Mouse (Mus musculus): Measurements from ENCODE around the gene Prr5l. TPM values are rescaled to one million over a fixed set of nuclear protein-coding genes. Genes with fewer than 3 reads are reported as not detected.

Gene Prr5l
- polyA plus RNA-seq, 1 experiment from 2014 or later: 3.8 TPM

- DNase-seq (ENCODE audit: low read depth, low spot score): no peak
- CTCF ChIA-PET: interaction anchor here (1.0 to 2.1 kb wide), 2 partner anchors 10 to 38 kb away, joined by 4 to 10 read pairs; no protein-coding TSS in a partner anchor
- ATAC-seq: no peak
- H3K27me3 ChIP-seq: no peaks in the 10 kb centered on the region
- in situ Hi-C loops (cut with MboI; ENCODE audit: low pct_unique_long_range_greater_than_20kb): no loop called here
- no peak for TF ChIP-seq CTCF (IDR thresholded peaks at IDR 0.05)
- POLR2A ChIA-PET: no interaction called here
Observed at GRCm38 (mm10) chr2:101811925-101812324, 70.9 kb downstream of the Prr5l start.

- no peak for TF ChIP-seq CTCF (IDR thresholded peaks at IDR 0.05)
- ATAC-seq (no peak), DNase-seq (ENCODE audit: low read depth, low spot score) (no peak)
- POLR2A ChIA-PET: no interaction called here
- H3K27me3 ChIP-seq: no peaks in the 10 kb centered on the region
- in situ Hi-C loops (cut with MboI; ENCODE audit: low pct_unique_long_range_greater_than_20kb): no loop called here
- CTCF ChIA-PET: interaction anchor here (0.8 kb wide), 1 partner anchor 12 kb away, joined by 4 read pairs; no protein-coding TSS in a partner anchor
Observed at GRCm38 (mm10) chr2:101810774-101811173, 72.1 kb downstream of the Prr5l start.

- in situ Hi-C loops (cut with MboI; ENCODE audit: low pct_unique_long_range_greater_than_20kb): no loop called here
- CTCF ChIA-PET: no interaction called here
Observed at GRCm38 (mm10) chr2:101809640-101810305, 73.1 kb downstream of the Prr5l start.

GRCm38 (mm10) chr2:101807756-101808155 is 75.1 kb downstream of the Prr5l start:
- no peak for TF ChIP-seq CTCF (IDR thresholded peaks at IDR 0.05)
- no peak for DNase-seq (ENCODE audit: low read depth, low spot score)
- ChIA-PET CTCF (interaction anchor here (1.0 to 1.5 kb wide), 3 partner anchors 11 to 19 kb away, joined by 3 to 4 read pairs (median 4); no protein-coding TSS in a partner anchor), POLR2A (interaction anchor here (0.6 to 1.0 kb wide), 2 partner anchors 8 to 14 kb away, joined by 3 to 4 read pairs; no protein-coding TSS in a partner anchor)
- in situ Hi-C loops (cut with MboI; ENCODE audit: low pct_unique_long_range_greater_than_20kb): no loop called here
- H3K27me3 ChIP-seq: no peaks in the 10 kb centered on the region
- no peak for ATAC-seq

More at GRCm38 (mm10) chr2:101809640-101810305, 73.1 kb downstream of the Prr5l start:
- POLR2A ChIA-PET: no interaction called here
- ATAC-seq: no peak
- TF ChIP-seq CTCF (IDR thresholded peaks at IDR 0.05): no peak
- H3K27me3 ChIP-seq: no peaks in the 10 kb centered on the region
- DNase-seq (ENCODE audit: low read depth, low spot score): no peak

- in situ Hi-C loops (cut with MboI; ENCODE audit: low pct_unique_long_range_greater_than_20kb): no loop called here
- DNase-seq (ENCODE audit: low read depth, low spot score) (no peak), ATAC-seq (no peak)
- H3K27me3 ChIP-seq: no peaks in the 10 kb centered on the region
- no peak for TF ChIP-seq CTCF (IDR thresholded peaks at IDR 0.05)
- POLR2A ChIA-PET: no interaction called here
- CTCF ChIA-PET: interaction anchor here (1.1 kb wide), 1 partner anchor 17 kb away, joined by 3 read pairs; no protein-coding TSS in a partner anchor
Observed at GRCm38 (mm10) chr2:101802240-101802639, 80.6 kb downstream of the Prr5l start.

GRCm38 (mm10) chr2:101797901-101798250 is 85.0 kb downstream of the Prr5l start:
- TF ChIP-seq CTCF (IDR thresholded peaks at IDR 0.05): no peak
- DNase-seq (ENCODE audit: low read depth, low spot score) (no peak), ATAC-seq (no peak)
- H3K27me3 ChIP-seq: no peaks in the 10 kb centered on the region
- ChIA-PET CTCF (no interaction called here), POLR2A (interaction anchor here (0.7 kb wide), 1 partner anchor 141 kb away, joined by 3 read pairs; no protein-coding TSS in a partner anchor)
- in situ Hi-C loops (cut with MboI; ENCODE audit: low pct_unique_long_range_greater_than_20kb): loop anchor here (5.0 kb wide), 2 partner anchors 59 to 81 kb away; no protein-coding TSS in a partner anchor

GRCm38 (mm10) chr2:101797166-101797900 is 85.5 kb downstream of the Prr5l start:
- no peak for TF ChIP-seq CTCF (IDR thresholded peaks at IDR 0.05)
- ATAC-seq: peak; percentile 61
- peak; percentile 46 for DNase-seq (ENCODE audit: low read depth, low spot score)
- in situ Hi-C loops (cut with MboI; ENCODE audit: low pct_unique_long_range_greater_than_20kb): loop anchor here (5.0 kb wide), 2 partner anchors 60 to 80 kb away; no protein-coding TSS in a partner anchor
- POLR2A ChIA-PET: interaction anchor here (0.7 kb wide), 1 partner anchor 142 kb away, joined by 3 read pairs; no protein-coding TSS in a partner anchor
- CTCF ChIA-PET: interaction anchor here (0.7 to 1.8 kb wide), 3 partner anchors 25 to 70 kb away, joined by 3 to 5 read pairs (median 3); no protein-coding TSS in a partner anchor
- no peaks in the 10 kb centered on the region for H3K27me3 ChIP-seq

- peak; percentile 99 for TF ChIP-seq CTCF (IDR thresholded peaks at IDR 0.05)
- ATAC-seq: peak; percentile 68
- peak; percentile 27 for DNase-seq (ENCODE audit: low read depth, low spot score)
- no peaks in the 10 kb centered on the region for H3K27me3 ChIP-seq
- in situ Hi-C loops (cut with MboI; ENCODE audit: low pct_unique_long_range_greater_than_20kb): loop anchor here (5.0 kb wide), 2 partner anchors 61 to 79 kb away; no protein-coding TSS in a partner anchor
- POLR2A ChIA-PET: interaction anchor here (0.7 kb wide), 1 partner anchor 75 kb away, joined by 3 read pairs; no protein-coding TSS in a partner anchor
- CTCF ChIA-PET: interaction anchor here (0.7 to 1.8 kb wide), 10 partner anchors 14 to 84 kb away, joined by 3 to 5 read pairs (median 3); no protein-coding TSS in a partner anchor
Observed at GRCm38 (mm10) chr2:101796287-101797115, 86.3 kb downstream of the Prr5l start.

GRCm38 (mm10) chr2:101792130-101792529 is 90.7 kb downstream of the Prr5l start:
- in situ Hi-C loops (cut with MboI; ENCODE audit: low pct_unique_long_range_greater_than_20kb): no loop called here
- ATAC-seq (peak; percentile 66), DNase-seq (ENCODE audit: low read depth, low spot score) (peak; percentile 51)
- no peak for TF ChIP-seq CTCF (IDR thresholded peaks at IDR 0.05)
- no peaks in the 10 kb centered on the region for H3K27me3 ChIP-seq
- ChIA-PET POLR2A (no interaction called here), CTCF (no interaction called here)

GRCm38 (mm10) chr2:101783255-101783654 is 99.6 kb downstream of the Prr5l start:
- TF ChIP-seq CTCF (IDR thresholded peaks at IDR 0.05): no peak
- CTCF ChIA-PET: interaction anchor here (1.3 to 1.7 kb wide), 2 partner anchors 11 to 14 kb away, joined by 5 read pairs; no protein-coding TSS in a partner anchor
- H3K27me3 ChIP-seq: no peaks in the 10 kb centered on the region
- in situ Hi-C loops (cut with MboI; ENCODE audit: low pct_unique_long_range_greater_than_20kb): no loop called here
- POLR2A ChIA-PET: no interaction called here
- ATAC-seq (no peak), DNase-seq (ENCODE audit: low read depth, low spot score) (no peak)
